Mouse (Mus musculus) embryonic facial prominence, embryonic 13.5 days (tissue): ENCODE results near the gene Shkbp1. TPM values are rescaled to one million over a fixed set of nuclear protein-coding genes. Genes with fewer than 3 reads are reported as not detected.

Source experiments
- ATAC-seq: fragments of 200-750 bp; cut with Nextera tagmentation; 2 replicates; pipeline ENCODE4 v1.8.0; 2017; ENCODE audit warnings: low read depth; ENCODE audit not compliant: insufficient number of reproducible peaks, insufficient read depth, low FRiP score, low TSS enrichment
- H3K27ac ChIP-seq: fragments of 300-500 bp; sonication (generic); 2 replicates; pipeline ENCODE4 v1.5.1; 2015; ENCODE audit warnings: moderate library complexity, mild to moderate bottlenecking, inconsistent platforms
- H3K27me3 ChIP-seq: fragments of 300-500 bp; sonication (generic); 2 replicates; pipeline ENCODE4 v1.6.1; 2015; ENCODE audit warnings: mild to moderate bottlenecking, inconsistent platforms
- H3K36me3 ChIP-seq: fragments of 300-500 bp; sonication (generic); 2 replicates; pipeline ENCODE4 v1.6.1; 2015; ENCODE audit warnings: mild to moderate bottlenecking, inconsistent platforms
- H3K4me1 ChIP-seq: fragments of 300-500 bp; sonication (generic); 2 replicates; pipeline ENCODE4 v1.6.1; 2015; ENCODE audit warnings: inconsistent platforms
- H3K4me2 ChIP-seq: fragments of 300-500 bp; sonication (generic); 2 replicates; pipeline ENCODE4 v1.6.1; 2015; ENCODE audit warnings: moderate library complexity, mild to moderate bottlenecking, inconsistent platforms
- H3K4me3 ChIP-seq: fragments of 300-500 bp; sonication (generic); 2 replicates; pipeline ENCODE4 v1.5.1; 2015; ENCODE audit warnings: mild to moderate bottlenecking, inconsistent platforms
- H3K9ac ChIP-seq: fragments of 300-500 bp; sonication (generic); 2 replicates; pipeline ENCODE4 v1.6.1; 2015; ENCODE audit warnings: mild to moderate bottlenecking, inconsistent platforms
- H3K9me3 ChIP-seq: fragments of 300-500 bp; sonication (generic); 2 replicates; pipeline ENCODE4 v1.6.1; 2016; ENCODE audit warnings: inconsistent platforms
- WGBS: fragments of 180-500 bp; shearing (Covaris S2); methylation state at CpG from one replicate; pipeline ENCODE4 v1.1.7; 2015; ENCODE audit warnings: mixed read lengths; 5-methylcytosine and 5-hydroxymethylcytosine counted together
- polyA plus RNA-seq: library from polyadenylated mRNA; unstranded; fragments of >200 nt; fragmentation: Nextera tagmentation; extraction: Ambion mirVana; gene quantifications from 2 replicates; pipeline ENCODE4 v1.2.1, GENCODE M21; 2015

The Shkbp1 gene
- polyA plus RNA-seq, 1 experiment from 2014 or later: 70.6 TPM

DNA sequence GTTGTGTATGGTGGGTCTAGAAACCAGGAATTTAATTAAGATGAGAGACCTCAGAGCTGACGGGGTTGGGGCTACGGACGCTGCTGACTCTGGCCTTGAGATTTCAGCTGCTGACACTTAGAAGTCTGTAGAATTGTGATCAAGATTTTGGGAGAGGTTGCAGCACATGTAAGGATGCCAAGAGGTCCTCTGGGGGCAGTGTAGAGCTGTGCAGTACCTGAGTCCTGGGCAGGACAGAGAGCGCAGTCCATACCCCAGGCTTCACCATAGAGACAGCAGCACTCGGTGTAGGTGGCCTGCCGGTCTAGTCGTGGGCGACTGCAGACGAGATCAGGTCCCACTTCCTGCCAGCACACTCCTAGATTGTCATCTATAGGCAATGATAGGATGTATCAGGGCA lies 48.3 kb downstream of the Shkbp1 start:
- H3K4me3 ChIP-seq: no peak overlapping the region
- WGBS: 56% methylated on average over 9 of the region's 9 CpGs
- no peak overlapping the region for H3K27ac ChIP-seq
- no peak for ATAC-seq
- no peak overlapping the region for H3K9ac ChIP-seq
- H3K4me2 ChIP-seq: no peak overlapping the region
- H3K9me3 ChIP-seq: no peaks in the 10 kb centered on the region
- H3K27me3 ChIP-seq: peaks cover 26% of the 10 kb centered on the region
- peaks cover 12% of the 10 kb centered on the region; the same call in 1 of the 2 replicates for H3K4me1 ChIP-seq
- peaks cover 5% of the 10 kb centered on the region for H3K36me3 ChIP-seq

- Histone ChIP-seq H3K27me3 (peaks cover 21% of the 10 kb centered on the region), H3K4me2 (no peak overlapping the region), H3K36me3 (peaks cover 4% of the 10 kb centered on the region; the same call in 1 of the 2 replicates), H3K9ac (no peak overlapping the region), H3K9me3 (no peaks in the 10 kb centered on the region), H3K4me3 (no peak overlapping the region), H3K27ac (no peak overlapping the region), H3K4me1 (peaks cover 12% of the 10 kb centered on the region; the same call in 1 of the 2 replicates)
- 77% methylated on average over 24 of the region's 24 CpGs for WGBS
- ATAC-seq: no peak
Observed at GRCm38 (mm10) chr7:27306161-27307160, 49.4 kb downstream of the Shkbp1 start.

- Histone ChIP-seq H3K9me3 (no peaks in the 10 kb centered on the region), H3K4me2 (no peak overlapping the region), H3K4me3 (no peak overlapping the region), H3K27ac (no peak overlapping the region), H3K4me1 (peaks cover 8% of the 10 kb centered on the region; the same call in 1 of the 2 replicates), H3K27me3 (peaks cover 9% of the 10 kb centered on the region), H3K9ac (no peak overlapping the region), H3K36me3 (peaks cover 4% of the 10 kb centered on the region; the same call in 1 of the 2 replicates)
- 80% methylated on average over 17 of the region's 17 CpGs for WGBS
- no peak for ATAC-seq
Observed at GRCm38 (mm10) chr7:27305091-27305730, 50.6 kb downstream of the Shkbp1 start.

DNA sequence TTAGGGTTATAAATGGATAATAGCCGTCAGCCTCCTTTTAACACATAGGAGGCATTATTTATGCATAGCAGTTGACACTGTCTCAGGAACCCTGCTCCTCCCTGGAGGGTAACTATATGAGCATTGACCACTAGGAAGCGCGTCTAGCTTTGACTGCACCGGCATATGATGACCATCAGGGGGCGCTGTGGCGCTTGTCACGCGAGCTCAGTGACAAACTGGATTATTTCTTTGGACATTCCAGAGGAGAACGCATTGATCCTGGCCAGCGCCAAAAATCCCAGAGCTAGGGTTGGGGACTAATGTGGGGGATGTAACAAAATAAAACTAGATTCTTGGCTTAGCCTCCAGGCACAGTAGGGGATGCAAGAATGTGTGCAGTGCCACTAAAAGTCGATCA lies 53.6 kb downstream of the Shkbp1 start:
- no peak overlapping the region for H3K27ac ChIP-seq
- no peak overlapping the region for H3K4me2 ChIP-seq
- H3K9ac ChIP-seq: no peak overlapping the region
- 0 out of 2 replicates have a peak, but pooled peaks cover 4% of the 10 kb centered on the region for H3K4me1 ChIP-seq
- H3K4me3 ChIP-seq: no peak overlapping the region
- H3K27me3 ChIP-seq: no peaks in the 10 kb centered on the region
- H3K36me3 ChIP-seq: no peaks in the 10 kb centered on the region
- no peak for ATAC-seq
- H3K9me3 ChIP-seq: no peaks in the 10 kb centered on the region
- 9% methylated on average over 11 of the region's 11 CpGs for WGBS

DNA sequence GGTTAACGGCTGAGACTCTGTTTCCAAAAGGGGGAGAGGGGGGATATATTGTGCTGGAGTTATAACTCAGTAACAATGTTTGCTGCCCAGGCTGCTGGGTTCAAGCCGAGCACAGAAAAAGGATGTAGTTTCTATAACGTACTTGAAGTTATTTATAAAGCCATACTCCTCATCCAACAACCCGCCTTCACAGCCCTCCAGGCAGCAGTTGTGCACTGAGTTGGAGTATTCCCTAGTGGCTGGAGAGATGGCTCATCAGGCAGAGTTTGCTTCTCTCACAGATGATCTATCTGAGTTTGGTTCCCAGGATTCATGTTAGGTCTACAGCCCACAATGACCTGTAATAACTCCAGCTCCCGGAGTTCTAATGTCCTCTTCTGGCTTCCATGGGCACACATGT lies 55.0 kb downstream of the Shkbp1 start:
- Histone ChIP-seq H3K27me3 (no peaks in the 10 kb centered on the region), H3K9ac (no peak overlapping the region), H3K36me3 (no peaks in the 10 kb centered on the region), H3K4me2 (no peak overlapping the region), H3K4me3 (no peak overlapping the region), H3K27ac (no peak overlapping the region), H3K4me1 (0 out of 2 replicates have a peak, but pooled peaks cover 4% of the 10 kb centered on the region), H3K9me3 (no peaks in the 10 kb centered on the region)
- ATAC-seq: no peak
- 76% methylated on average over 5 of the region's 5 CpGs for WGBS

DNA sequence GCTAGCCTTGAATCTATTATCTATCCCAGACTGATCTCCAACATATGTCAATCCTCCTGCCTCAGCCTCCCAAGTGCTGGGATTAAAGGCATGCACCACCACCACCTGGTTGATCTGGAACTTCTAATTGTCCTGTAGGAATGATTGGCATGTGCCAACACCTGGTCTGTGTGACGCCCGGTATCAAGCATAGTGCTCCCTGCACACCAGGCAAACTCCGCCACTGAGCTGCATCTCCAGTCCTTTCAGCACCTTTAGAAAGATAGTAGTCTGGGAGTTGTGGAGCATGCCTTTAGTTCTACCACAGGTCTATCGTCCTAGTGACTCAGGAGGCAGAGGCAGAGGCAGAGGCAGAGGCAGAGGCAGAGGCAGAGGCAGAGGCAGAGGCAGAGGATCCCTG lies 55.5 kb downstream of the Shkbp1 start:
- H3K9ac ChIP-seq: no peak overlapping the region
- H3K4me2 ChIP-seq: no peak overlapping the region
- H3K4me3 ChIP-seq: no peak overlapping the region
- H3K36me3 ChIP-seq: no peaks in the 10 kb centered on the region
- H3K27ac ChIP-seq: no peak overlapping the region
- ATAC-seq: no peak
- 80% methylated on average over 4 of the region's 4 CpGs for WGBS
- 0 out of 2 replicates have a peak, but pooled peaks cover 4% of the 10 kb centered on the region for H3K4me1 ChIP-seq
- no peaks in the 10 kb centered on the region for H3K27me3 ChIP-seq
- H3K9me3 ChIP-seq: no peaks in the 10 kb centered on the region

DNA sequence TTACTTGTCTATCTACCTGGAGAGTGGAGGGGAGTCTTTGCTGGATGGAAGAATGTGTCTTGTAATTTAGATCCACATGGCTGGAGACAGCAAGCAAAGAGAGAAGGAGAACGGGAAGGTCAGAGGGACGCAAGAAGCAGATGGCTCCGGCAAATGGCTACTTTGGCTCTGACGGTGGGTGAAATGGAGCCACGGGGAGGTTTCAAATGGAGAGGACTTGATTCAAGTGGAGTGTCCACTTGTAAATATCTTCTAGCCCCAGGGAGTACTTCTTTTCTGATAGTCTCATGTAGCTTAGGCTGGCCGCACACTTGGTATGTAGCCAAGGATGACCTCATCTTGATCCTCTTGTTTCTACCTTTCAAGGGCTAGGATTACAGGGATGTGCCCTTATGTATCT lies 57.0 kb downstream of the Shkbp1 start:
- 82% methylated on average over 6 of the region's 6 CpGs for WGBS
- no peak overlapping the region for H3K27ac ChIP-seq
- ATAC-seq: no peak
- H3K4me2 ChIP-seq: no peak overlapping the region
- no peaks in the 10 kb centered on the region for H3K27me3 ChIP-seq
- no peaks in the 10 kb centered on the region for H3K9me3 ChIP-seq
- H3K4me1 ChIP-seq: 0 out of 2 replicates have a peak, but pooled peaks cover 4% of the 10 kb centered on the region
- H3K36me3 ChIP-seq: no peaks in the 10 kb centered on the region
- H3K9ac ChIP-seq: no peak overlapping the region
- no peak overlapping the region for H3K4me3 ChIP-seq

DNA sequence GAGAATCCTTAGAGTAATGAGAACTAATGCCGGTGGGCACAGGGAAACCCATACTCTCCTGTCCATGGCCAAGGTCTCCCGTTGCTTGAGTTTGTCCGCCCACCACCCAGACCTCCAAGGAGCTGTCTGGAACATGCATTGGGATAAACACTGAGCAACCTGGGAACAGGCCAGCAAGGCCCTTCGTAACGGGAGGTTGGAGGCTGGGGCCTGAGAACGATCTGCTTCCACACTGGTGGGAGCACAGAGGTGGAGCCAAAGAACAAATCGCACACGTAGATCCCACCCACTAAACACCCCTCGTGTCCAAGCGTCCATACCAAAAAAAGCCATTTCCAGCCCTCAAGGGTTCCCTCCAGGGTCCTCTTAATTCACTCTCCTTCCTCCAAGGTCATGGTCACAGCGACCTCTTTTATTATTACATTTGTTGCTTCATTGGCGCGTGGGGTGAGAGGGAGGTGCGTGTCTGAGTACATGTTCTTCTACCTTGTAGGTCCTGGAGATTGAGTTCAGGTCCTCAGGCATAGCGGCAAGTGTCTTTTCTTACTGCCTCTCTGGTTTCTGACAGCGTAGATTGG lies 57.7 kb downstream of the Shkbp1 start:
- Histone ChIP-seq H3K4me3 (no peak overlapping the region), H3K27me3 (no peaks in the 10 kb centered on the region), H3K4me1 (0 out of 2 replicates have a peak, but pooled peaks cover 4% of the 10 kb centered on the region), H3K9me3 (no peaks in the 10 kb centered on the region), H3K9ac (no peak overlapping the region), H3K4me2 (no peak overlapping the region), H3K27ac (no peak overlapping the region), H3K36me3 (no peaks in the 10 kb centered on the region)
- ATAC-seq: no peak
- 79% methylated on average over 16 of the region's 16 CpGs for WGBS

DNA sequence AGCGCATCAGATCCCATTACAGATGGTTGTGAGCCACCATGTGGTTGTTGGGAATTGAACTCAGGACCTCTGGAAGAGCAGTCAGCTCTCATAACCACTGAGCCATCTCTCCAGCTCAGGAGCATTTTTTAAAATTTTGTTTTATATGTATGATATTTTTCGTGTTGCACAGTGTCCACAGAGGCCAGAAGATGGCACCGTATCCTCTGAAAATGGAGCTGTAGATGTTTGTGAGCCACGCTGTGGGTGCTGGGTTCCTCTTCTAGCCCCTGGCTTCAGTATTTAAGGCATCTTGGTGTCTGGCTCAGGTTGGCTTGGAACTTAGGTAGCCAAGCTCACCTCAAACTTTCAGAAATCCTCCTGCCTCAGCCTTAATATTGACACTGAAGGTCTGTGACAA lies 59.3 kb downstream of the Shkbp1 start:
- WGBS: 92% methylated on average over 4 of the region's 4 CpGs
- H3K9me3 ChIP-seq: no peaks in the 10 kb centered on the region
- ATAC-seq: no peak

DNA sequence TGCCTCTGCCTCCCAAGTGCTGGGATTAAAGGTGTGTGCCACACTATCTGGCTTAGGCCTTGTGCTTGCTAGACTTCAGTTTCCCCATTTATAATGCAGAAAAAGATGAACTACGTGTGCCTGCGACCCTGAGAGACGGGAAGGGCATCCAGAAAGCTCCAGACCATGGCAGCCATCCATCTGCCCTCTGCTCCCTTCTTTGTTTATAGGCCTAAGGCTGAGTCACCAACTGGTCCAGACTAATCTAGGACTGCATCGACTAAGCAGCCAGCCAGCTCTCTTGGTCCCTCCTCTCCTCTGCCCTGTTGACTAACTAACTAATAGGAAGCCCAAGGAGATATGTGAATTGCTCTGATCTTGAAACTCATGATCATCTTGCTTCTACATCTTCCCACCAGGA lies 59.9 kb downstream of the Shkbp1 start:
- H3K4me2 ChIP-seq: no peak overlapping the region
- H3K4me3 ChIP-seq: no peak overlapping the region
- no peak for ATAC-seq
- no peak overlapping the region for H3K9ac ChIP-seq
- no peak overlapping the region for H3K27ac ChIP-seq
- WGBS: 84% methylated on average over 4 of the region's 4 CpGs
- peaks cover 10% of the 10 kb centered on the region; the same call in 1 of the 2 replicates for H3K4me1 ChIP-seq
- H3K9me3 ChIP-seq: no peaks in the 10 kb centered on the region
- no peaks in the 10 kb centered on the region for H3K36me3 ChIP-seq
- H3K27me3 ChIP-seq: no peaks in the 10 kb centered on the region

More for the DNA sequence above, 59.3 kb downstream of the Shkbp1 start:
- Histone ChIP-seq H3K36me3 (no peaks in the 10 kb centered on the region), H3K27ac (no peak overlapping the region), H3K27me3 (no peaks in the 10 kb centered on the region), H3K4me2 (no peak overlapping the region), H3K9ac (no peak overlapping the region), H3K4me1 (peaks cover 8% of the 10 kb centered on the region; the same call in 1 of the 2 replicates), H3K4me3 (no peak overlapping the region)
